Mouse (Mus musculus) kidney, adult 2 months (tissue): ENCODE measurements around the gene Magt1. TPM values are rescaled to one million over a fixed set of nuclear protein-coding genes. Genes with fewer than 3 reads are reported as not detected.

Source experiments
- DNase-seq: peaks from one replicate; pipeline ENCODE4 v3.0.0; 2021
- H3K27ac ChIP-seq: fragments of 200-500 bp; 2 replicates; pipeline ENCODE4 v1.5.1; 2012; ENCODE audit warnings: low read depth, low read length, control low read depth, inconsistent platforms; ENCODE audit not compliant: insufficient read depth
- H3K27me3 ChIP-seq: fragments of 200-500 bp; replicated peaks from 2 replicates; pipeline ENCODE4 v1.6.1; 2012; ENCODE audit warnings: mild to moderate bottlenecking, moderate library complexity, low read length, inconsistent platforms; ENCODE audit not compliant: control insufficient read depth, insufficient read depth
- H3K36me3 ChIP-seq: fragments of 200-500 bp; 2 replicates; pipeline ENCODE4 v1.6.1; 2012; ENCODE audit warnings: mild to moderate bottlenecking, moderate library complexity, low read length, inconsistent platforms; ENCODE audit not compliant: control insufficient read depth, insufficient read depth
- H3K4me1 ChIP-seq: fragments of 200-500 bp; 2 replicates; pipeline ENCODE4 v1.6.1; 2011; ENCODE audit warnings: low read length; ENCODE audit not compliant: control insufficient read depth, insufficient read depth
- H3K4me3 ChIP-seq: fragments of 200-500 bp; 2 replicates; pipeline ENCODE4 v1.5.1; 2011; ENCODE audit warnings: mild to moderate bottlenecking, low read depth, low read length, control low read depth; ENCODE audit not compliant: insufficient read depth
- CTCF ChIP-seq: fragments of 200-500 bp; conservative IDR thresholded peaks from 2 replicates; pipeline ENCODE4 v1.5.1; 2011; ENCODE audit warnings: low read depth, mild to moderate bottlenecking, control low read depth, low read length, moderate library complexity, mixed read lengths; ENCODE audit not compliant: insufficient read depth, insufficient read length
- POLR2A ChIP-seq: fragments of 200-500 bp; IDR thresholded peaks from one replicate; pipeline ENCODE4 v1.6.1; 2011; ENCODE audit warnings: low read depth, low read length, control low read depth
- WGBS: fragments of 180-500 bp; shearing (Covaris S2); methylation state at CpG from one replicate; pipeline ENCODE4 v1.1.7; 2018; 5-methylcytosine and 5-hydroxymethylcytosine counted together
- polyA plus RNA-seq: library from polyadenylated mRNA; depleted of rRNA; stranded (reverse); fragments of >200 nt; gene quantifications from 2 replicates; pipeline ENCODE4 v1.2.3, GENCODE M21; 2012

Magt1 gene
- polyA plus RNA-seq, 1 experiment, result 16.4 TPM

GRCm38 (mm10) chrX:105937736-105938135, 74.0 kb downstream of the Magt1 start:
- TF ChIP-seq CTCF (no peak), POLR2A (no peak)
- Histone ChIP-seq H3K4me3 (no peak overlapping the region), H3K27ac (no peak overlapping the region), H3K36me3 (no peaks in the 10 kb centered on the region), H3K4me1 (no peaks in the 10 kb centered on the region), H3K27me3 (no peaks in the 10 kb centered on the region)
- 61% methylated on average over 2 of the region's 2 CpGs for WGBS
- DNase-seq, result no peak

GRCm38 (mm10) chrX:105934341-105934740, 77.4 kb downstream of the Magt1 start:
- H3K4me3 ChIP-seq, result no peak overlapping the region
- H3K4me1 ChIP-seq, result no peaks in the 10 kb centered on the region
- H3K36me3 ChIP-seq, result no peaks in the 10 kb centered on the region
- 46% methylated on average over 5 of the region's 5 CpGs for WGBS
- H3K27ac ChIP-seq, result no peak overlapping the region
- TF ChIP-seq POLR2A (no peak), CTCF (no peak)
- DNase-seq, result peak; percentile 70
- H3K27me3 ChIP-seq, result no peaks in the 10 kb centered on the region

DNA sequence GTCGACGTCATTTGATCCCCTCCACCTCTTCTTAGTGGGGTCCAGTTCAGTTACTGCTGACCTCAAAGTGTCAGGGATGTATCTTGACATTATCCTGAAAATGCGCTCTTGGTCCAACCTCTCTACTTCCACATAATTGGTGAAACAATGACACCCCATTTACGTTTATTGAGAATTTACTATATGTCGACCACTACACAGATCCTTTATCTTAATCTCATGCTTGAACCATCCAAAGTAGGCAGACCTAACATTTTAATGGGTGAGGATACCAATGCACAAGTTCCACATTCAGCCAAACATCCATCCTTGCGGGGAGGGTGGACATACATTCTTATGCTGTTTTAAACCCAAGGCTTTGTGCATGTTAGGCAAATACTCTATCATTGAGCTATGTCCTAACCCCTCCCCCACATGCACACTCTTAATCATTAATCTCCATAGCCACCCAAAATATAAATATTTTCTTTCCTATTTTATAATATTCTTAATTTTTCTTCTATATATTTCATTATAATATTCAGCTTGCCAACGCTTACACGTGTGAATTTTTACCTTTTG, 82.1 kb downstream of the Magt1 start:
- 25% methylated on average over 8 of the region's 8 CpGs for WGBS
- TF ChIP-seq CTCF, result no peak
- no peak for TF ChIP-seq POLR2A
- Histone ChIP-seq H3K36me3 (no peaks in the 10 kb centered on the region), H3K27me3 (no peaks in the 10 kb centered on the region), H3K4me3 (peak overlapping the region; percentile 100; the same call in 1 of the 2 replicates), H3K27ac (peak overlapping the region; percentile 90), H3K4me1 (peaks cover 6% of the 10 kb centered on the region; the same call in 1 of the 2 replicates)
- no peak for DNase-seq

GRCm38 (mm10) chrX:105928861-105929477, 82.7 kb downstream of the Magt1 start, which contains the start of gene Atrx:
Atrx (minus strand) TSS chrX:105929403.
- Histone ChIP-seq H3K27ac (peak within 1 kb of the TSS; percentile 100), H3K27me3 (no peaks in the 10 kb centered on the region), H3K4me1 (peaks cover 6% of the 10 kb centered on the region; the same call in 1 of the 2 replicates), H3K4me3 (peak within 1 kb of the TSS; percentile 100), H3K36me3 (no peaks in the 10 kb centered on the region)
- DNase-seq, result peak; percentile 88
- TF ChIP-seq POLR2A, result peak; percentile 61
- no peak for TF ChIP-seq CTCF
- WGBS, result under 1% methylated on average over 38 of the region's 42 CpGs

DNA sequence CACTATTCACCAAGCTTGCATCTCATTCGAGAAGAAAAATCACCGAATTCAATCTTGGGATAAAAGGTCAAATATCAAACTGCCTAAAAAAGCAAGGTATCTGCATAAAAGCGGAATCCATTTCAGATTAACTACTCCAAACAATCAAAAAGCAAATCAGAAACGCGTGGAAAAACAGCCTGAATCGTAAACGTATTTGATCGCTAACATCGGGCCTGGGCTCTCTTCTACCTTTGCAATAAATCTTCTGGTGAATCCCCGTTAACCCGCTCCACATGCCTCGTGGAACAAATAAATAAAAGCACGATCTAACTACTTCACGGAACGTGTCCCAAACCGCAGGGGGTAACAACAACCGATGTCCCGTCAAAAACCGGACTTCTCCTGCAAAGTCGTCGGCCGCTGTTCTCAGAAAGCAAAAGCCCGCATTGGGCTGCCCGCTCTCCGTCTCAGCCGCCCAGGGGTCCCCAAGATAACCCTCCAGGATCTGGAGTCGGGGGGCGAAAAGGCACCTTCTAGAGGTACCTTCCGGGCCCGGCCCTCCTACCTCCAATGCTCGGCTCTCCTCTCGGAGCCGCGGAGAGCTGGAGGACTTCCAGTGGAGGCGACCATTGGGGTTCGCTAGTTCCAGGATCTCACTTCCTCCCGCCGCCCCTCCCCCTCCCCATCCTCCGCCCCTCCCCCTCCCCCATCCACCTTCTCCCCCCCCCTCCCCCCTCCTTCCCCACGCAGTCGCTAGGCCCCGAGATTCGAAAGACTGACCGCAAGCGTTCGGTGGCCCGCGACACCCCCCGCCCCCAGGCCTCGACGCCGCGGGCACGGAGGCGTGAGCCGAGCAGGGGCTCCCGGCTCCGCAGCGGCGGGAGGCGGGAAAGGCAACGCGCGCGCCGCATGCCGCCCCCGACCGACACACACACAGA, 83.5 kb downstream of the Magt1 start:
- H3K27ac ChIP-seq, result peak overlapping the region; percentile 100
- peak; percentile 52 for DNase-seq
- peaks cover 6% of the 10 kb centered on the region; the same call in 1 of the 2 replicates for H3K4me1 ChIP-seq
- no peaks in the 10 kb centered on the region for H3K27me3 ChIP-seq
- H3K36me3 ChIP-seq, result no peaks in the 10 kb centered on the region
- H3K4me3 ChIP-seq, result peak overlapping the region; percentile 100
- TF ChIP-seq CTCF (no peak), POLR2A (no peak)
- under 1% methylated on average over 51 of the region's 69 CpGs for WGBS

GRCm38 (mm10) chrX:105926121-105926735, 85.5 kb downstream of the Magt1 start:
- no peak for TF ChIP-seq CTCF
- no peak for TF ChIP-seq POLR2A
- Histone ChIP-seq H3K27ac (peak overlapping the region; percentile 45), H3K4me3 (no peak overlapping the region), H3K36me3 (no peaks in the 10 kb centered on the region), H3K27me3 (no peaks in the 10 kb centered on the region), H3K4me1 (peaks cover 6% of the 10 kb centered on the region; the same call in 1 of the 2 replicates)
- 23% methylated on average over 12 of the region's 12 CpGs for WGBS
- DNase-seq, result peak; percentile 10
